Mouse (Mus musculus) brain, embryonic 14.5 days (tissue): ENCODE measurements around the gene Fkbp8.

Experiments
- CTCF ChIP-seq: fragments of 200-500 bp; IDR thresholded peaks from 2 replicates; pipeline ENCODE4 v1.5.1; 2012; ENCODE audit warnings: inconsistent platforms, mild to moderate bottlenecking, moderate library complexity, borderline replicate concordance; ENCODE audit not compliant: insufficient read depth, insufficient read length; ENCODE audit errors: extremely low read depth
- POLR2A ChIP-seq: fragments of 200-500 bp; IDR thresholded peaks from 2 replicates; pipeline ENCODE4 v1.6.1; 2012; ENCODE audit warnings: mild to moderate bottlenecking, inconsistent platforms, borderline replicate concordance; ENCODE audit not compliant: poor library complexity, insufficient read depth, insufficient read length, severe bottlenecking; ENCODE audit errors: extremely low read depth

- TF ChIP-seq CTCF, result no peak
- no peak for TF ChIP-seq POLR2A
Measured at GRCm38 (mm10) chr8:70541081-70541480, 13.6 kb downstream of the Fkbp8 start.
